8 mouse cellular contexts compared by ENCODE assay signal in genomic region chr12:61522829-61523370, GRCm38 (mm10). TPM values are rescaled to one million over a fixed set of nuclear protein-coding genes. Genes with fewer than 3 reads are reported as not detected.
DNase-seq lines count a peak whose midpoint lies in the region; ATAC-seq and TF ChIP-seq lines count a peak whose summit lies in the region.

Gene Lrfn5, plus strand, starts transcription at chr12:61523150.

- H3K4me2 ChIP-seq in embryonic facial prominence, embryonic 13.5 days = peak within 1 kb of the TSS; percentile 81
- peak within 1 kb of the TSS; percentile 79 for H3K4me2 ChIP-seq in midbrain, embryonic 11.5 days
- peak within 1 kb of the TSS; percentile 82 for H3K4me2 ChIP-seq in stomach, postnatal 0 days (replicated peaks; ENCODE audit: low read depth)

- peak; percentile 23 for DNase-seq in urinary bladder, postnatal 14 days (ENCODE audit: low spot score)
- no peak for DNase-seq in urinary bladder, postnatal 10 days (ENCODE audit: low spot score)
- DNase-seq in heart, postnatal 4 days = peak; percentile 45
- DNase-seq in layer of hippocampus, postnatal 36 days = peak; percentile 78
- DNase-seq in midbrain, embryonic 11.5 days (ENCODE audit: low spot score, missing footprints) = peak; percentile 97
- peak; percentile 58 for DNase-seq in stomach, postnatal 0 days (ENCODE audit: low spot score)
- no peak for DNase-seq in thymus, adult 2 months

- WGBS in embryonic facial prominence, embryonic 13.5 days = under 1% methylated on average over 38 of the region's 50 CpGs
- under 1% methylated on average over 45 of the region's 50 CpGs for WGBS in midbrain, embryonic 11.5 days
- under 1% methylated on average over 45 of the region's 50 CpGs for WGBS in stomach, postnatal 0 days
- 3% methylated on average over 50 of the region's 50 CpGs for WGBS in thymus, adult 2 months

- peaks cover 59% of the 10 kb centered on the region for H3K27me3 ChIP-seq in embryonic facial prominence, embryonic 13.5 days
- H3K27me3 ChIP-seq in midbrain, embryonic 11.5 days (ENCODE audit: control insufficient read depth, insufficient read depth, low read length) = peaks cover 32% of the 10 kb centered on the region
- H3K27me3 ChIP-seq in stomach, postnatal 0 days (ENCODE audit: control insufficient read depth, insufficient read depth, low read length) = peaks cover 4% of the 10 kb centered on the region; the same call in 1 of the 2 replicates
- H3K27me3 ChIP-seq in thymus, adult 2 months (ENCODE audit: control insufficient read depth, insufficient read depth, low read length) = no peaks in the 10 kb centered on the region; the same call in 1 of the 2 replicates

- no peaks in the 10 kb centered on the region for H3K36me3 ChIP-seq in embryonic facial prominence, embryonic 13.5 days
- H3K36me3 ChIP-seq in midbrain, embryonic 11.5 days (ENCODE audit: control insufficient read depth, insufficient read depth, low read length) = no peaks in the 10 kb centered on the region
- H3K36me3 ChIP-seq in stomach, postnatal 0 days (ENCODE audit: control insufficient read depth, insufficient read depth, low read length) = no peaks in the 10 kb centered on the region
- H3K36me3 ChIP-seq in thymus, adult 2 months (ENCODE audit: control insufficient read depth, insufficient read depth, low read length) = no peaks in the 10 kb centered on the region

- peak within 1 kb of the TSS; percentile 75 for H3K9ac ChIP-seq in embryonic facial prominence, embryonic 13.5 days
- H3K9ac ChIP-seq in midbrain, embryonic 11.5 days (ENCODE audit: low read length) = peak within 1 kb of the TSS; percentile 68
- peak within 1 kb of the TSS; percentile 41 for H3K9ac ChIP-seq in stomach, postnatal 0 days (ENCODE audit: low read length)

- no peak for TF ChIP-seq CTCF in stomach, postnatal 0 days (IDR thresholded peaks at IDR 0.05; ENCODE audit: low read depth)
- no peak for TF ChIP-seq CTCF in thymus, adult 2 months (IDR thresholded peaks at IDR 0.05; ENCODE audit: borderline replicate concordance, control insufficient read depth, extremely low read depth, insufficient read depth, low read length, poor library complexity)

- H3K9me3 ChIP-seq in embryonic facial prominence, embryonic 13.5 days = no peaks in the 10 kb centered on the region
- no peaks in the 10 kb centered on the region for H3K9me3 ChIP-seq in midbrain, embryonic 11.5 days (ENCODE audit: control insufficient read depth, low read length)
- H3K9me3 ChIP-seq in stomach, postnatal 0 days (ENCODE audit: control insufficient read depth, low read length) = no peaks in the 10 kb centered on the region

- TF ChIP-seq EP300 in stomach, postnatal 0 days (optimal IDR thresholded peaks at IDR 0.05) = no peak

- no peak for TF ChIP-seq POLR2A in thymus, adult 2 months (IDR thresholded peaks at IDR 0.05; ENCODE audit: control insufficient read depth, extremely low read depth, insufficient read depth, low read length, poor library complexity)

- no peak within 1 kb of the TSS for H3K27ac ChIP-seq in embryonic facial prominence, embryonic 13.5 days
- no peak within 1 kb of the TSS; the same call in 1 of the 2 replicates for H3K27ac ChIP-seq in midbrain, embryonic 11.5 days (ENCODE audit: low read depth, low read length)
- no peak within 1 kb of the TSS for H3K27ac ChIP-seq in stomach, postnatal 0 days (replicated peaks)
- H3K27ac ChIP-seq in thymus, adult 2 months (ENCODE audit: control insufficient read depth, insufficient read depth, low read length) = no peak within 1 kb of the TSS

- peak; percentile 80 for ATAC-seq in embryonic facial prominence, embryonic 13.5 days (ENCODE audit: insufficient number of reproducible peaks, insufficient read depth, low FRiP score, low TSS enrichment, low read depth)
- ATAC-seq in midbrain, embryonic 11.5 days (ENCODE audit: low FRiP score) = peak; percentile 91
- peak; percentile 76 for ATAC-seq in stomach, postnatal 0 days (ENCODE audit: low FRiP score, low TSS enrichment)

- H3K4me1 ChIP-seq in embryonic facial prominence, embryonic 13.5 days = peaks cover 30% of the 10 kb centered on the region
- peaks cover 4% of the 10 kb centered on the region; the same call in 1 of the 2 replicates for H3K4me1 ChIP-seq in midbrain, embryonic 11.5 days (ENCODE audit: control insufficient read depth, insufficient read depth, low read length)
- no peaks in the 10 kb centered on the region for H3K4me1 ChIP-seq in stomach, postnatal 0 days (replicated peaks; ENCODE audit: control insufficient read depth, insufficient read depth)
- H3K4me1 ChIP-seq in thymus, adult 2 months (replicated peaks; ENCODE audit: control insufficient read depth, insufficient read depth, low read length) = no peaks in the 10 kb centered on the region

- H3K4me3 ChIP-seq in embryonic facial prominence, embryonic 13.5 days = peak within 1 kb of the TSS; percentile 61
- H3K4me3 ChIP-seq in midbrain, embryonic 11.5 days (ENCODE audit: low read depth, low read length) = peak within 1 kb of the TSS; percentile 52
- peak within 1 kb of the TSS; percentile 50 for H3K4me3 ChIP-seq in stomach, postnatal 0 days (ENCODE audit: low read depth, low read length)
- H3K4me3 ChIP-seq in thymus, adult 2 months (ENCODE audit: control insufficient read depth, insufficient read depth, low read length) = no peak within 1 kb of the TSS

RNA-seq across cellular contexts. Expression of gene Lrfn5, which starts in this region (rescaled TPM):
- 5.8 and 7.7 TPM in 2 replicates for polyA plus RNA-seq in embryonic facial prominence, embryonic 13.5 days (2015; fragmentation: Nextera tagmentation; extraction: Ambion mirVana)
- total RNA-seq in heart, postnatal 4 days (2021) = under 1 TPM; 0.18 to 0.19 TPM
- 100 to 1,000 TPM; 105 to 107 TPM for total RNA-seq in layer of hippocampus, postnatal 36 days (2021)
- polyA plus RNA-seq in midbrain, embryonic 11.5 days (2014; fragmentation: Nextera tagmentation; extraction: Ambion mirVana) = 1.9 and 2.6 TPM in 2 replicates
- polyA plus RNA-seq in stomach, postnatal 0 days (2015; fragmentation: Nextera tagmentation; extraction: Ambion mirVana) = 0.36 and 0.69 TPM in 2 replicates
- not detected in 2 replicates for polyA plus RNA-seq in thymus, adult 2 months (2012; rRNA removed)

Comparison
In these comparisons a context has a peak if more than half of its experiments do, and no peak if none do; other contexts are left out.
1. RNA of gene Lrfn5 (total RNA-seq): 105 to 107 TPM in layer of hippocampus, postnatal 36 days; 0.18 to 0.19 TPM in heart, postnatal 4 days; every median in the first group is over 10 times any median in the second.
2. DNase-seq: peak in urinary bladder, postnatal 14 days (single experiment), layer of hippocampus, postnatal 36 days (2 of 2) and midbrain, embryonic 11.5 days (single experiment); none in urinary bladder, postnatal 10 days (single experiment) and thymus, adult 2 months (single experiment).
3. Peak in DNase-seq in heart, postnatal 4 days; RNA of the gene not detected or under 1 TPM.
4. Peak in DNase-seq, ATAC-seq, H3K4me3 ChIP-seq, H3K9ac ChIP-seq and H3K4me2 ChIP-seq in stomach, postnatal 0 days; RNA of the gene not detected or under 1 TPM.
5. Peak in every context shown above with its lines, with median percentiles within 50 percentile points of each other: ATAC-seq, H3K4me2 ChIP-seq and H3K9ac ChIP-seq.